Mouse (Mus musculus) embryonic facial prominence, embryonic 11.5 days (tissue): ENCODE results near the gene Ndufa7. TPM values are rescaled to one million over a fixed set of nuclear protein-coding genes. Genes with fewer than 3 reads are reported as not detected.

Experiments
- ATAC-seq: fragments of 200-750 bp; cut with Nextera tagmentation; replicated peaks from 2 replicates; pipeline ENCODE4 v1.8.0; 2017; ENCODE audit warnings: low read depth; ENCODE audit not compliant: insufficient number of reproducible peaks, low FRiP score, low TSS enrichment
- DNase-seq: peaks from one replicate; pipeline ENCODE4 v3.0.0-alpha.2; 2015; ENCODE audit warnings: low spot score
- H3K27ac ChIP-seq: fragments of 300-500 bp; sonication (generic); replicated peaks from 2 replicates; pipeline ENCODE4 v1.5.1; 2014; ENCODE audit warnings: mild to moderate bottlenecking, low read depth, low read length, control low read depth
- H3K27me3 ChIP-seq: fragments of 300-500 bp; sonication (generic); 2 replicates; pipeline ENCODE4 v1.6.1; 2014; ENCODE audit warnings: mild to moderate bottlenecking, low read length, moderate library complexity, mixed read lengths; ENCODE audit not compliant: control insufficient read depth, insufficient read depth
- H3K36me3 ChIP-seq: fragments of 300-500 bp; sonication (generic); replicated peaks from 2 replicates; pipeline ENCODE4 v1.6.1; 2014; ENCODE audit warnings: low read depth, mild to moderate bottlenecking, low read length, moderate library complexity, mixed read lengths; ENCODE audit not compliant: control insufficient read depth, insufficient read depth
- H3K4me1 ChIP-seq: fragments of 300-500 bp; sonication (generic); 2 replicates; pipeline ENCODE4 v1.6.1; 2014; ENCODE audit warnings: low read length, mixed read lengths; ENCODE audit not compliant: control insufficient read depth, insufficient read depth
- H3K4me2 ChIP-seq: fragments of 300-500 bp; sonication (generic); 2 replicates; pipeline ENCODE4 v1.6.1; 2014; ENCODE audit warnings: low read depth, mild to moderate bottlenecking, control low read depth, low read length, moderate library complexity
- H3K4me3 ChIP-seq: fragments of 300-500 bp; sonication (generic); 2 replicates; pipeline ENCODE4 v1.5.1; 2014; ENCODE audit warnings: low read depth, low read length, control low read depth
- H3K9ac ChIP-seq: fragments of 300-500 bp; sonication (generic); replicated peaks from 2 replicates; pipeline ENCODE4 v1.6.1; 2014; ENCODE audit warnings: mild to moderate bottlenecking, control low read depth, low read length
- H3K9me3 ChIP-seq: fragments of 300-500 bp; sonication (generic); replicated peaks from 2 replicates; pipeline ENCODE4 v1.6.1; 2016; ENCODE audit warnings: mild to moderate bottlenecking, low read length, inconsistent platforms, mixed read lengths; ENCODE audit not compliant: control insufficient read depth
- WGBS: fragments of 180-500 bp; shearing (Covaris S2); extraction: QIAGEN DNeasy Blood & Tissue Kit; methylation state at CpG from one replicate; pipeline ENCODE4 v1.1.7; 2014; 5-methylcytosine and 5-hydroxymethylcytosine counted together
- polyA plus RNA-seq: library from polyadenylated mRNA; unstranded; fragments of >200 nt; fragmentation: Nextera tagmentation; extraction: Ambion mirVana; gene quantifications from 2 replicates; pipeline ENCODE4 v1.2.1, GENCODE M21; 2014

Gene Ndufa7
- 392 and 414 TPM in 2 replicates for polyA plus RNA-seq

DNA sequence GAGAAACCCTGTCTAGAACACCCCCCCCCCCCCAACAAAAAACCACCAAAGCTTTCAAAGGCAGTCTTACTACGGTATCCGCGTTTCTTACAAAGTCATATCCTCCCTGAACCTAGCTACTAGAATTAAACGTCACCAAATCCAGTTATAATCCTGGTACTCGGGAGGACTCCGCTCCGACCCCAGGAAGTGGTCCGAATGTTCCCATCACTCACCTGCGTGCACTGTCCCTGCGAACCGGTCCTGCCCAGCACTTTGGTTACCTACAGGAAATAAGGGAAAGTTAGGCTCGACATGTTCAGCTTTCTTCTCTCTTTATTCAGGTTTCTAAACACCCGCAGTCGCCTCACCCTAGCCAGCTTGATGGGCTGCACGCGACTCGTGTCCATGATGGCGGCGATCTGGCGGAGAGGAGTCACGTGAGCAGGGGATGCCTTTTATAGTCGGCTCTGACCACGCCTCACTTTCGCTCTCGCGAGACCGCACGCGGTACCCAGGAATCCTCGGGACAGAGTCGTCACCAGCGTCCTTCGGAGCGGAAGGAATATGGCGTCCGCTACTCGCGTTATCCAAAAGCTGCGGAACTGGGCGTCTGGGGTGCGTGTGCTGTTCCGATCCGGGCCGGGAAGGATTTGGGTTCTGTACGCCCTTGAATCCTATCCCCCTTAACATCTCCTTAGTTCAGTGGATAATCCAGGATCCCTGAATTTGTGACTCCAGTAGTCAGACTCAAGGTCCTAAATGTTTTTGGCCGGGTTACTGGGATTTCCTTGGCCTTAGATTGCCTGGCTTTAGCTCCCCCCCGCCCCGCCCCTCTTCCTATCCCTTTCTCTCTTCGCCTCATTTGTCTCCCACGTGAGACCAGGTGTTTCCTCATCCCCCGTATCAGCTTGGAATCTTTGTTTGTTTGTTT, at the start of gene Ndufa7, which contains the start of gene Rps28:
Gene Ndufa7, plus strand, starts transcription at position 489 of the 913 bp plus-strand sequence.
Gene Rps28, minus strand, starts transcription at position 479 of the 913 bp plus-strand sequence.
- Histone ChIP-seq H3K9me3 (no peaks in the 10 kb centered on the region), H3K4me3 (peak within 1 kb of the TSS; percentile 69), H3K4me1 (no peaks in the 10 kb centered on the region; the same call in none of the 2 replicates), H3K4me2 (peak within 1 kb of the TSS; percentile 72), H3K27ac (peak within 1 kb of the TSS; percentile 52; the same call in 1 of the 2 replicates), H3K36me3 (peaks cover 2% of the 10 kb centered on the region; the same call in 1 of the 2 replicates), H3K9ac (peak within 1 kb of the TSS; percentile 80), H3K27me3 (no peaks in the 10 kb centered on the region)
- ATAC-seq (peak; percentile 85), DNase-seq (peak; percentile 98)
- under 1% methylated on average over 51 of the region's 51 CpGs for WGBS

DNA sequence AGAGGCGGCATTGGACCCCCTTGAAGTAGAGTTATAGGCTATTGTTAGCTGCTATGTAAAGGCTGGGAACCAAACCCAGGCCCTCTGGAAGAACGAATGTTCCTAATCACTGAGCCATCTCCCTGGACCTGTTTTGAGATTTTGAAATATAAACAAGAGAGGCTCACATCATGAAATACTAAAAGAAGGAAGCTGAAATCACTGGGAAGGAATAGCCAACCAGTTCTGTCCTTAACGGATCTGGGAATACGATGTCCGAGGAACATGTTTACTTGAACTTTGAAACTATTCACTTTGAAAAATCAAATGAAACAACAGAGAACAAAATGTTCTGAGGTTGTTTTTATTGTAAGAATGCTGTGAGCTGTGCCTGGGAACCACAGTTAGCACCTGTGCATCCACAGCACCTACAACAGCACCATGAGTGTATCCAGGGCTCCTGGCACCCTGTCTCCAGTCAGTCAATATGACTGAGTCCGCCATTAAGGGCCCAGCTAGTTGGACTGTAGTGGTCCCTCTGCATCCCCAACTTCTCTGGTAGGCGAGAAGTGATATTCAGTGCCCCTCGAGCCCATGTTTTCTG, 49.7 kb upstream of the Ndufa7 start:
- DNase-seq (no peak), ATAC-seq (no peak)
- H3K27me3 ChIP-seq, result no peaks in the 10 kb centered on the region
- H3K36me3 ChIP-seq, result peaks cover 7% of the 10 kb centered on the region
- H3K9ac ChIP-seq, result no peak overlapping the region
- H3K4me3 ChIP-seq, result no peak overlapping the region
- no peak overlapping the region for H3K27ac ChIP-seq
- 87% methylated on average over 8 of the region's 8 CpGs for WGBS
- H3K4me2 ChIP-seq, result no peak overlapping the region
- H3K9me3 ChIP-seq, result no peaks in the 10 kb centered on the region
- H3K4me1 ChIP-seq, result peaks cover 4% of the 10 kb centered on the region

DNA sequence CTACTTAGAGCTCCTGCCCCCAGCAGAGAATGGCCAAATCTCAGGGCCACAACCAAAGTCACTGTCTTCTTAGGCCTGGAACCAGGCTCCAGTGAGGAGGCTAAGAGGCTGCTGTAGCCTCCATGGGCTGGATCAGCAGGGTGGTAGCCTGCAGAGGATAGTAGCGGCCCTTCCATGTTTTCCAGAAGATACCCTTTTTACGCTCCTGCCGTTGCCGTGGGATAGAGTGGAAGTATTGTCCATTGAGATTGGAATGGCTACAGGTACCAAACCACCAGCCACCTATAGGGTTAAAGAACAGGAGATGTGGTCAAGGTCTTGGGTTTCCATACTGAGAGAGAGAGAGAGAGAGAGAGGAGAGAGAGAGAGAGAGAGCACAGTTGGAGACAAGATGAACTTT, 49.1 kb upstream of the Ndufa7 start:
- Histone ChIP-seq H3K4me3 (no peak overlapping the region), H3K27ac (no peak overlapping the region), H3K4me1 (peaks cover 4% of the 10 kb centered on the region), H3K36me3 (peaks cover 7% of the 10 kb centered on the region), H3K9ac (no peak overlapping the region), H3K27me3 (no peaks in the 10 kb centered on the region), H3K4me2 (no peak overlapping the region), H3K9me3 (no peaks in the 10 kb centered on the region)
- ATAC-seq, result no peak
- WGBS, result 91% methylated on average over 4 of the region's 4 CpGs
- no peak for DNase-seq

DNA sequence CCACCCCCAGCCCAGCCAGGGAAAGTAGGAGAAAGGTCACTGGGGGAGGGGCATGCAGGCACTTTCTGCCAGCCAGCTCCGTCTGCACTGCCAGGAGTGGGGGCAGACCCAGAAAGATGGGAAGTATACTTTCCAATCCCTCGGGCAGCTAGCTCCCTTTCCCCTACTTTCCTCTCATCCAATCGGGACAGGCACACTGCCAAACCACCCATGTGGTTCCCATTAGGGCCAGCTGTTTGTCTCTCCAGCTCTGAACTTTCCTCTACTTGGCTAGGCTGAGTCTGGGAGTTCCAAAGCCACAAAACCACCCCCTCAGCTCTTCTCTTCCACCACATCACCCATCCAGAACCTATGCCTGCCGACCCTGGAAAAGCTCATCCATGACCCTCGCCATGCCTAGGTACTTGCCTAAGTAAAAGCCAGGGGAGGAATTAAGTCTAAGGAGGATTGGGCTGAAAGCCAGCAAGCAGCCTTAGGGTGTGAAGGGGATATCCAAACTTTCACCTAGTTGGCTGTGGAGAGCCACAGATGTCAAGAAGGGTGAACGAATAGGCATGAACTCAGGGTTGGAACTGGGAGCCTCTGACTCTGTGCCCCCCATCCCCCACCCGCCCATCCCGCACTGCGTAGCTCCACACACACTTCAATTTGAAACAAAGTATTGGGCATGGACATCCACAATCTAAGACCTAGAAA, 45.0 kb upstream of the Ndufa7 start:
- 33% methylated on average over 9 of the region's 9 CpGs for WGBS
- H3K9ac ChIP-seq, result peak overlapping the region; percentile 37
- peak overlapping the region; percentile 44 for H3K4me3 ChIP-seq
- peaks cover 14% of the 10 kb centered on the region for H3K4me1 ChIP-seq
- peak; percentile 92 for ATAC-seq
- H3K36me3 ChIP-seq, result peaks cover 7% of the 10 kb centered on the region
- H3K27ac ChIP-seq, result peak overlapping the region; percentile 96
- DNase-seq, result peak; percentile 96
- no peaks in the 10 kb centered on the region for H3K9me3 ChIP-seq
- peak overlapping the region; percentile 44 for H3K4me2 ChIP-seq
- no peaks in the 10 kb centered on the region for H3K27me3 ChIP-seq

DNA sequence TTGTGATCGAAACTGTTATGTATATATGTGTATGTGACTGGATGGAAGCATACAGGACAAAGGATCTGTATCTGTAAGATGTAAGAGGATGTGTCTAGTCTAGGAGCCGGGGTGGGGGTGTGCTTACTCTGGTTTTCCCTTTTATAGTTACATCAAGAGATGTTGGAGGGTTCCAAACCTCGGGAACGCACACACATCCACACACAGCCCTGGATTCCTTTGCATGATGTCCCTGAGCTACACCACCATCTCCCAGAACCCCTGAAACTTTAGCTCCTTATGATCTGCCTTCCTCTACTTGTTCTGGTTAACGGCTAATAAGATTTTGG, 44.4 kb upstream of the Ndufa7 start:
- Histone ChIP-seq H3K4me3 (peak overlapping the region; percentile 44; the same call in 1 of the 2 replicates), H3K9ac (no peak overlapping the region; the same call in 1 of the 2 replicates), H3K9me3 (no peaks in the 10 kb centered on the region), H3K27ac (peak overlapping the region; percentile 96), H3K27me3 (no peaks in the 10 kb centered on the region), H3K4me1 (peaks cover 14% of the 10 kb centered on the region), H3K36me3 (peaks cover 7% of the 10 kb centered on the region), H3K4me2 (peak overlapping the region; percentile 80)
- peak; percentile 19 for DNase-seq
- WGBS, result 81% methylated on average over 5 of the region's 5 CpGs
- no peak for ATAC-seq

DNA sequence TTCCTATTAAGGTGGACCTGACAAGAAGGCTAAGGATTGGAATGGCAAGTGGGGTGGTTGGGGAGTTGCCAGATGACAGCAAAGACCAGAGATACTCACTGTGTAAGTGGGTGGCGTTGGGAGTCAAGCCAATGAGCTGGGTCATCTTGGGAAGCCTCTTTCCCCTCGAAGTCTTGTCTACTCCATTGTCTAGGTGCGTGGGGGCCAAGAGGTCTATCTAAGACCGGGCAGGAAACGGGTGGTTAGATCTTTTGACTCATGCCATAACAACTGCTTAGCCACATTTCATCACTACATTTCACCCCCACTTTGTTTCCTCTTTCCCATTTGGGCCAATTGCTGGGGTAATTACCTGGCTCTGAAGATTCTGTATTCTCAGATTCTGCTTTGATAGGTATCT, 43.9 kb upstream of the Ndufa7 start:
- Histone ChIP-seq H3K9me3 (no peaks in the 10 kb centered on the region), H3K36me3 (peaks cover 7% of the 10 kb centered on the region), H3K4me1 (peaks cover 14% of the 10 kb centered on the region), H3K4me3 (peak overlapping the region; percentile 44), H3K9ac (peak overlapping the region; percentile 73), H3K4me2 (peak overlapping the region; percentile 80), H3K27ac (peak overlapping the region; percentile 96), H3K27me3 (no peaks in the 10 kb centered on the region)
- ATAC-seq, result no peak
- WGBS, result 84% methylated on average over 5 of the region's 5 CpGs
- no peak for DNase-seq

DNA sequence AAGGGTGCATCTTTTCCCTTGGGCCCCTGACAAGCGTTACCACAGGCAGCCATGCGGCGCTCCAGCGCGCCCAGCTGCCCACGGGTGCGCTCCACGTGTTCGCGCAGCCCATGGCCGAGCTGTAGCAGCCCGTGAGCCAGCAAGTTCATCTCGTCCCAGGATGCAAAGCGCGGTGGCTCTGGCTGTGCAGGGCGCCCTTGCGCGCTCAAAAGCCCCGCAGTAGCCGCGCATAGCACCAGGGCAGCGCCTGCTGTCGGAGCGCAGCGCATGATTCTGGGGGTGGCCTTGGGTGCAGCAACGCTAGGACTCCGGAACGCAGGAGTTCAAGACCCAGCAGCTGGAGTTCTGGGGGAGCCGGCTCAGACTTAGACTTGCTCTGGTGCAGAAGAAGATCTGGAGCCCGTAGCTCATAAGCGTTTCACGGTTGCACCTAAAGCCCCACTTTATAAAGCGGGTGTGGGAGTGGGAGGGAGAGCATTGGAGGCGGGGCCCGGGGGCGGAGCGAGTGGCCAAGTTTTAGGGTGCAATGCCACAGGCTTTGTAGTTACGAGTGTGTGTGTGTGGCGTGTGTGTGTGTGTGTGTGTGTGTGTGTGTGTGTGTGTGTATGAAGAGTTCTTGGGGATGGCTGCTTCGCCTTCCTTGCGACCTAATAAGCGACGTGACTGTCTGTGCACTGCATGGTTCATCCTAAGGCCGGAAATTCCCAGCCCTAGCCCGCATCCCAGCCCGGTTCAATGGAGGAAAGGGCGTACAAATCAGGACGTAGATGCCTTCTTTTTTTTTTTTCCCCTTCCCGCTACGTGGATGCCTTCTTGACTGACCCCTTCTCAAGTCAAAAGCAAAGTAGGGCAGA, 43.0 kb upstream of the Ndufa7 start, which contains the start of gene Angptl4:
Gene Angptl4, minus strand, starts transcription at position 707 of the 854 bp plus-strand sequence.
- H3K4me3 ChIP-seq, result peak within 1 kb of the TSS; percentile 44
- peaks cover 7% of the 10 kb centered on the region for H3K36me3 ChIP-seq
- WGBS, result 2% methylated on average over 50 of the region's 50 CpGs
- ATAC-seq, result peak; percentile 72
- peak within 1 kb of the TSS; percentile 76 for H3K27ac ChIP-seq
- H3K9ac ChIP-seq, result peak within 1 kb of the TSS; percentile 73
- peak within 1 kb of the TSS; percentile 80 for H3K4me2 ChIP-seq
- peaks cover 14% of the 10 kb centered on the region for H3K4me1 ChIP-seq
- H3K9me3 ChIP-seq, result no peaks in the 10 kb centered on the region
- no peaks in the 10 kb centered on the region for H3K27me3 ChIP-seq
- DNase-seq, result peak; percentile 73
